Mouse (Mus musculus): ENCODE measurements at regions not wholly inside any gene's neighbourhood (a gene's known extent, or its start where the extent isn't known, plus 50 kb on each side); places are given as distances from the start of the nearest gene placed in this dataset.

- Histone ChIP-seq H3K9ac (replicated peaks; ENCODE audit: low read length) (no peak overlapping the region), H3K4me2 (ENCODE audit: low read depth, low read length) (no peak overlapping the region), H3K4me3 (ENCODE audit: low read length) (no peak overlapping the region), H3K4me1 (ENCODE audit: insufficient read depth, low read length) (no peaks in the 10 kb centered on the region), H3K9me3 (ENCODE audit: low read length) (no peaks in the 10 kb centered on the region), H3K27me3 (ENCODE audit: insufficient read depth, low read length) (no peaks in the 10 kb centered on the region), H3K36me3 (ENCODE audit: insufficient read depth, low read length) (no peaks in the 10 kb centered on the region), H3K27ac (no peak overlapping the region)
- no peak for TF ChIP-seq CTCF (IDR thresholded peaks at IDR 0.05; ENCODE audit: low read depth)
- 51% methylated on average over 5 of the region's 5 CpGs for WGBS
- no peak for ATAC-seq
- no peak for DNase-seq (ENCODE audit: low spot score)
Measured at GRCm38 (mm10) chr13:6802243-6803157, 153.9 kb upstream of the Pfkp start.

- no peak for TF ChIP-seq CTCF (IDR thresholded peaks at IDR 0.05; ENCODE audit: low read depth)
- DNase-seq (ENCODE audit: low spot score) (no peak), ATAC-seq (no peak)
- Histone ChIP-seq H3K9me3 (ENCODE audit: low read length) (no peaks in the 10 kb centered on the region), H3K9ac (replicated peaks; ENCODE audit: low read length) (no peak overlapping the region), H3K36me3 (ENCODE audit: insufficient read depth, low read length) (no peaks in the 10 kb centered on the region), H3K27me3 (ENCODE audit: insufficient read depth, low read length) (no peaks in the 10 kb centered on the region), H3K4me3 (ENCODE audit: low read length) (no peak overlapping the region), H3K4me1 (ENCODE audit: insufficient read depth, low read length) (no peaks in the 10 kb centered on the region), H3K27ac (no peak overlapping the region), H3K4me2 (ENCODE audit: low read depth, low read length) (no peak overlapping the region)
- 47% methylated on average over 6 of the region's 6 CpGs for WGBS
Measured at GRCm38 (mm10) chr13:6767936-6768588, 119.5 kb upstream of the Pfkp start.

GRCm38 (mm10) chr13:6757151-6757550 lies 108.6 kb upstream of the Pfkp start:
- H3K4me3 ChIP-seq (ENCODE audit: low read length) = no peak overlapping the region
- H3K9me3 ChIP-seq (ENCODE audit: low read length) = no peaks in the 10 kb centered on the region
- H3K9ac ChIP-seq (replicated peaks; ENCODE audit: low read length) = no peak overlapping the region
- H3K4me2 ChIP-seq (ENCODE audit: low read depth, low read length) = no peak overlapping the region
- no peaks in the 10 kb centered on the region for H3K27me3 ChIP-seq (ENCODE audit: insufficient read depth, low read length)
- H3K27ac ChIP-seq = no peak overlapping the region
- H3K36me3 ChIP-seq (ENCODE audit: insufficient read depth, low read length) = no peaks in the 10 kb centered on the region
- ATAC-seq = 0 out of 2 replicates have a peak, but pooled peaks have one; percentile 47
- H3K4me1 ChIP-seq (ENCODE audit: insufficient read depth, low read length) = no peaks in the 10 kb centered on the region
- peak; percentile 61 for TF ChIP-seq CTCF (IDR thresholded peaks at IDR 0.05; ENCODE audit: low read depth)
- 92% methylated on average over 1 of the region's 1 CpGs for WGBS
- DNase-seq (ENCODE audit: low spot score) = peak; percentile 65

GRCm38 (mm10) chr13:6751599-6751998 lies 103.0 kb upstream of the Pfkp start:
- no peaks in the 10 kb centered on the region for H3K4me1 ChIP-seq (ENCODE audit: insufficient read depth, low read length)
- ATAC-seq = no peak
- DNase-seq (ENCODE audit: low spot score) = no peak
- no peak for TF ChIP-seq CTCF (IDR thresholded peaks at IDR 0.05; ENCODE audit: low read depth)
- H3K27ac ChIP-seq = no peak overlapping the region
- no peaks in the 10 kb centered on the region for H3K36me3 ChIP-seq (ENCODE audit: insufficient read depth, low read length)
- no peak overlapping the region for H3K4me2 ChIP-seq (ENCODE audit: low read depth, low read length)
- 90% methylated on average over 5 of the region's 5 CpGs for WGBS
- no peak overlapping the region for H3K9ac ChIP-seq (replicated peaks; ENCODE audit: low read length)
- no peak overlapping the region for H3K4me3 ChIP-seq (ENCODE audit: low read length)
- no peaks in the 10 kb centered on the region for H3K9me3 ChIP-seq (ENCODE audit: low read length)
- H3K27me3 ChIP-seq (ENCODE audit: insufficient read depth, low read length) = no peaks in the 10 kb centered on the region

- no peak overlapping the region for H3K9ac ChIP-seq (replicated peaks; ENCODE audit: low read length)
- no peak overlapping the region for H3K4me2 ChIP-seq (ENCODE audit: low read depth, low read length)
- ATAC-seq (no peak), DNase-seq (ENCODE audit: low spot score) (no peak)
- no peaks in the 10 kb centered on the region for H3K4me1 ChIP-seq (ENCODE audit: insufficient read depth, low read length)
- H3K4me3 ChIP-seq (ENCODE audit: low read length) = no peak overlapping the region
- no peak overlapping the region for H3K27ac ChIP-seq
- TF ChIP-seq CTCF (IDR thresholded peaks at IDR 0.05; ENCODE audit: low read depth) = no peak
- no peaks in the 10 kb centered on the region for H3K36me3 ChIP-seq (ENCODE audit: insufficient read depth, low read length)
- no peaks in the 10 kb centered on the region for H3K9me3 ChIP-seq (ENCODE audit: low read length)
- no peaks in the 10 kb centered on the region for H3K27me3 ChIP-seq (ENCODE audit: insufficient read depth, low read length)
- 62% methylated on average over 1 of the region's 1 CpGs for WGBS
Measured at GRCm38 (mm10) chr13:6751149-6751548, 102.6 kb upstream of the Pfkp start.

- no peaks in the 10 kb centered on the region for H3K36me3 ChIP-seq (ENCODE audit: insufficient read depth, low read length)
- H3K27ac ChIP-seq = no peak overlapping the region
- H3K4me1 ChIP-seq (ENCODE audit: insufficient read depth, low read length) = no peaks in the 10 kb centered on the region
- no peak for DNase-seq (ENCODE audit: low spot score)
- 76% methylated on average over 4 of the region's 4 CpGs for WGBS
- H3K4me3 ChIP-seq (ENCODE audit: low read length) = no peak overlapping the region
- ATAC-seq = no peak
- H3K9me3 ChIP-seq (ENCODE audit: low read length) = no peaks in the 10 kb centered on the region
- no peak for TF ChIP-seq CTCF (IDR thresholded peaks at IDR 0.05; ENCODE audit: low read depth)
- H3K9ac ChIP-seq (replicated peaks; ENCODE audit: low read length) = no peak overlapping the region
- H3K27me3 ChIP-seq (ENCODE audit: insufficient read depth, low read length) = no peaks in the 10 kb centered on the region
- no peak overlapping the region for H3K4me2 ChIP-seq (ENCODE audit: low read depth, low read length)
Measured at GRCm38 (mm10) chr13:6741916-6742315, 93.3 kb upstream of the Pfkp start.

Measured in hindbrain, postnatal 0 days (tissue).